Mouse (Mus musculus) MN1 (cell line): ENCODE results near the gene Cdyl.
A peak's percentile ranks its signal among the peaks of the same experiment; 100 is the strongest.

Experiments
- DNase-seq: peaks from one replicate; pipeline ENCODE4 v3.0.0-alpha.2; 2016; ENCODE audit warnings: low spot score

Cdyl gene

DNA sequence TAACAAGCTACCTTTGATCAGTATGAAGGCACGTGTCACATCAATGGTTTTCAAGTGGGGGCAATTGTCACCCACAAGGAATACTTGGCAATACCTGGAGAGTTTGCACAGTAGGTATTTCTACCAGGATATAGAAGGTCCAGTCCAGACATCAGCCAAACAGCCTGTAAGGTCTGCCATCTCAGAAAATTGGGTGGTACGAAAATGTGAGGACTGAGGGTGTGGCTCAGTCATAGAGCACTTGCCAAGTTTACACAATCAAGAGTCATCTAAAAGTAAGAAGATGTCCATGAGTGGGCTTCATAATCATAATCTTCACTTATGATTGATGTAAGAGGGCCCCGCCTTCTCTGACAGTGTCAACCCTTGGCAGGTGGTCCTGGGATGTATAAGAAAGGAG is 29.9 kb downstream of the Cdyl start:
- DNase-seq = no peak

DNA sequence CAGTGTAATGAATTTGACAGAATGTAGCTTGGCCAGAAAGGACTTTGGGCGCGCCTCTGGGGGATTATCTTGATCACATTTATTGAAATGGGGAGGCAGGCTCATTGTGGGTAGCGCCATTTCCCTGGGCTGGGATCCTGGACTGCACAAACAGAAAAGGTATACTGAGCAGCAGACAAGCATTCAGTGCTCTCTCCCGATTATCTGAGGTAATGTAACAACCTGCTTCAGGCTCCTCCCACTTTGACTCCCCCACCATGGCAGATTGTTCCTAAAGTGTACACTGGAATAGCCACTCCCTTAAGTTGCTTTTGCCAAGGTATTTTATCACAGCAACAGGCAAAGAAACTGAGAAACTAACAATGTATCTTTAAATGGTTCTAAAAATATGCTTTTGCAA is 58.0 kb downstream of the Cdyl start:
- DNase-seq = no peak

DNA sequence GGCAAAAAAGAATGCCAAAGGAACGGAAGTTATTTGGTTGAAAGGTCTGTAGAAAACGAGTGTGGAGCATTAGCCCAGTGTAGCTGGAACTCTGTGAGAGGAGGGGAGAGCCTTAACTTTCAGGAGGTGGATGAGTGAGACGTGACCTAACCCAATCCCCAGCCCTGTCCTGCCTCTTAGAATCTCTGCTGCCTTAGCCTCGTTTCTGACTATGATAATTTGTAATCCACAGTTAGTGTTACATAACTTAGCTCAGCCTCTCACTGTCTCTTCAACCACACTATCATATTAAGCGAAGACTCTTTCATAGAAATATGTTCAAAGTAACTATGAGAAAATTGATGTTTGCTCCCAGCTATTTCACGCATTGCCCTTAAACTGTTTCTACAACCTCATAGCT is 59.9 kb downstream of the Cdyl start:
- DNase-seq = no peak

DNA sequence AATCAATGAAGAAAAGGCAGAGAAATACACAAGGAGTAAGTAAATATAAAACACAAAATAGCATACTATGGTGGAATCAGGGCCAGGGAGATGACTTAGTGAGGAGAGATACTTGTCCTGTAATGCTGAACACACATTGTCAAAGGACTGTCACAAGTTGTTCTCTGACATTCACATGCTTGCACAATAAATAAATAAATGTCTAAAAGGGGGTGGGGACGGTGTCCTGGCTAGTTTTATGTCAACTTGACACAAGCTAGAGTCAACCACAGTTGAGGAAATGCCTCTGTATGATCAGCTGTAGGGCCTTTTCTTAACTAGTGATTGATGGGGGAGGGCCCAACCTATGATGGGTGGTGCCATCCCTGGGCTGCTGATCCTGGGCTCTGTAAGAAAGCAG is 63.4 kb downstream of the Cdyl start:
- no peak for DNase-seq

DNA sequence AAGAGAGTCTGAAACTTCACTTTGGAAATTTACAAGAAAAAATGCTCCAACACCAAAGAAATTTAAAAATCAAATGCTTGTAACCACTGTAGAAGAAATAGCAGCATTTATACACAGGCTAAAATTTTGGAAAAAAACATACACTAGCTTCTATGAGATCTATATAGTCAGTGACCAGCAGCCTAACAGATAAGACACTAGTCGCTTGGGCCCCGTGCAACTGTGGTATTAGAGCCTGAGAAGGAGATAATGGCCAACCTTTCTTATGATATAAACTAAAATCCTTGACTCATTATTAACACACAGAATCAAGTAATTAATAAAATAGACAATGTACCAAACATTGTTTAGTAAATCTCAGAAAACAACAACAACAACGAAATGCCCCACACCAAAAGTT is 66.4 kb downstream of the Cdyl start:
- no peak for DNase-seq

DNA sequence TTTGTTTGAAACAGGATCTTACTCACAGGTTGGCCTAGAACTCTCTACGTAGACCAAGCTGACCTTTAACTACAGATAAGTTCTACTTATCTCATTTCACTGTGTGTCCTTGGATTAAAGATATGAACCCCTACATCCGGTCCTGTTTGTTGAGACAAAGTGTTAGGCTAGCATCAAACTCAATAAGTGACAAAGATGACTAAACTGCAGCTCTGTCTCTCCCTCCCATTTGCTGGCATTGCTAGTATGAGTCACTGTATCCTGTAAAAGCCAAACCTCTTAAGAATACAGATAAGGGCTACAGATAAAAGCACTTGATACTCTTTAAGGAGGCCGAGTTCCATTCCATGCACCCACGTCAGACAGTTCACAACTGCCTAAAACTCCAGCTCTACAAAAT is 72.5 kb downstream of the Cdyl start:
- no peak for DNase-seq

DNA sequence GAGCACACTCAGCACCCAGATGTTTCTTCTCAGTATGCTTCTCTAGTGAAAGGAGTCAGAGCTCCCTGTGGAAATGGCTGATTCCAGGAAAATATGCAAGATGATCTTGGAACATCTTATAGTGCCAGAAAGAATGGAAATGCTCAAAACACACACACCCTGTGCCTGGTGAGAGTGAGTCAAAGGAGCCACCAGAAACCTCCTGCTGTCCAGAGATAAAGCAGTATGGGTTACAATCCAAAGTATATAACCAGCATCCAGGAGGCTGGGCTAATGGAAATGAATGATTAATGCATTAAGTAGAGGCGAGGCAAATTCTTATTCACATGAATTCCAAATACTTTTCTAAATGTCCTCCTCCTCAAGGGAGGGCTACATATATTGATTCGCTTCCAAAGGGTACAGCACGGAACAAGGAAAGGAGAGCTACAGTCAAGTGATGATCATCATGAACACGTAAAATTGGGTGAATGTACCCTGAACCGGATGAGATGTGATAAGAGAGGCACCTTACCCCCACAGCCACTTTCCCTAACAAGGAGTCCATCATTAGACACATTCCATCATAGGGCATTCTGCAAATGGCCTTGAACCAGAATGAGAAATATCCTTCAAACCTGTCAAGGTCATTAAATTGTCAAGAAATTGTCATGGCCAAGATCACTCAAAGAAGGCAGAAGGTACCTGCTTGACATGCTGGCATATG is 73.4 kb downstream of the Cdyl start:
- no peak for DNase-seq

DNA sequence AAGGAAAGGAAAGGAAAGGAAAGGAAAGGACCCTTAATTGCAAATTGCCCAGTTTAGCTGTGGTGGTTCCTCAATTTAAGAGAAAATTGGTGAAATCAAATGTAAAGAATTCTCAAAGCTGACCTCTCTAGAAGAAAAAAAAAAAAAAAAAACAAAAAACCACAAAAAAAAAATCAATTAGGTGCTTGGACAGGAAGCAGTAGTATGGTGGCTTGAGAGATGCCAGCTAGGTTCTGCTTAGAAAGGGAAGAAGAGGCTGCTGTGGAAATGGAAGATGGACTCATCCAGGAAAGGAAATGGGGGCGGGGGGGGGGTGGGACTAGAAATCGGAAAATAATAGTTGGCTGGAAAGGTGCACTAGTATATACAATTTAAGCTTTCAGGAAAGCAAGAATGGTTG is 77.9 kb downstream of the Cdyl start:
- no peak for DNase-seq

DNA sequence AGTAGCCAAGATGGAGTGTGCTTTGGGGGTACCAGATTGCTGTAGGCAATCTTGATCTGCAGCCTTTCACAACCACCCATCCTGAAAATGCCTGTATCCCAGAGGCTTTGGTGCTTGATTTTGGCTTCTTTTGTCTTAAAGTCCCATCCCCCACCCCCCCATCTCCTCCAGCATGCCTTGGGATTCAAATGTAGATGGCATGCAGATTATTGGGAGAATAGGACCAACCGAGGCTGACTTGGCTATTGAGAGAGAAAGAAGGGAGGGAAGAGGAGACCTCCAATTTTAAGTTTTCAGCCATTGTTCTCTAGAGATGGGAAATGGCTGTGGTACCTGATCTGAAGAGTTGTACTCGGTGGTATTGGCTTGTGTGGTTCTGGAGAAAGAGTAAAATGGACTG is 78.6 kb downstream of the Cdyl start:
- no peak for DNase-seq

DNA sequence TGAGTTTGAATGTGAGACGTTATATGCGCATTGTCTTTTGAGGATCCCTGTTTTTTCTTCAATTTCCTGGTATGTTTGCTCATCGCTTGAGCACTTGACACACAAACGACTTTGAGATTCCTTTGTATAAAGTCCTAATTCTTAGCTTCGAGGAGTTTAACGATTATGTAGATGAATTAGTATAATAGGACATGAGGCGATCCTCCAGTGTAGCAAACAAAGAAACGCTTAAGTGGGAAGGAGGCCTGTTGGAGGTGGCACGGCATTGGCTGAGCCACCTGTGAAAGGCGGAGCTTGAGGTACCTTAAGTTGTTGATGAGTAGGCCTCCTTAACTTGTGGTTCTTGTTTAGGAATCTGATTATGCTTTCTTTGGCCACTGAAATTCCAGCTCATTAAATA is 79.8 kb downstream of the Cdyl start:
- DNase-seq = no peak

DNA sequence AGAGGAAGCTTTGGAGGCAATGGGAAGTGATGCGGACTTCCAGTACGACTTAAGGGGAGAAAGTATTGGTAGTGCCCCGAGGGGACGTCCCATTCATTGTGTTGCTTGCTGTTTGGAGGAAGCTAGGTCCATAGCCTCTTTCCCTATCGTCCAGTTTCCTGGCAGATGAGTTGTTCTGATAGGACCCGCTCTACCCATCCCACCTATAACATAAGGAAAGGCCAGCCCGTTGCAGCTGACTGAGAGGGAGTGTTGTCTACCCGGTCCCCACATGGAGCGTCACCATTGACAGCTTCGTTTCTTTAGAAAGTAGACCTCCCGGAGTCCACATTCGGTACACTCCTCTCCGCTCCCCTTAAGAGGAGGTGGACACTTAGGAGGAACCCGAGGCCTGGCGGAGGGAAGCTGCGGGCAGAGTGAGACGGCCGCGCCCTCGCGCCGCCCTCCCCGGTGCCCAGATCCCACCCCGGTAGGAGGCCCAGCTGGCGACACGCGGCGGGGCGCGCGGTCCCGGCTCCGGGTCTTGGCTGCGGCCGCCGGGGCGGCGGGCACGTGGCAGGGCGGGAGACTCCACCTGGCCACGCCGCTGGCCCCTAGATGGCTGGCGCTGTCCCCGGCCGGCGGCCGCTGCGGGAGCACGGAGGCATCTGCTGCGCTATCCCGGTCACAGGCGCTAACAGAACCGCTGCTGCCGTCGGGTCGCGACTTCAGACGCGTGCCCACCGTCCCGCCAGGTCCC is 80.8 kb downstream of the Cdyl start:
- DNase-seq = peak; percentile 80

DNA sequence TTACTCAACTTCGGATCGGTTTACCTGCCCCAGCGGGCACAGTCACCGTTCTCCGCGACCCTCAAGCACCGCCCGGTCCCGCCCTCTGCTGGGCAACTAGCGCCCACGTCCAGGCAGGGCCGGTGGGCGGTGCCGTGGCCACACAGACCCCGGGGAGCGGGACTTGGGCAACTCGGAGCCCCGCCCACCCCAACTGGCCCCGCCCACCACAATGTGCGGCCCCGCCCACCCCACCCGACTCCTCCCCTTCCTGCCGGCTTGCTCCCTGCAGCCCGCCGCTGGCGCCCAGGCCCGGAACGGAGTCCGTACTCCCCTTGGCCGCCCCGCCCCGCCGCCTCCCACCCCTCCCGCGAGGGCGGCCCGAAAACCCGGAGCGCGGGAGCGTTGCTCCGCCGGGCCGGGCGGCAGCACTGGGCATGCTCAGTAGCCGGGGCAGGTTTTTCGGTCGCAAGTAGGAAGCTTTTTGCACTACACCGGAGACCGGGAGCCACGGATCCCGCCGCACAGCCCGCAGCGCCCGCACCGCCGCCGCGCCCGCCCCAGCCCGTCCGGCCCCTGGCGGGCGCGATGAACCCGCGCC is 81.5 kb downstream of the Cdyl start:
- peak; percentile 94 for DNase-seq

DNA sequence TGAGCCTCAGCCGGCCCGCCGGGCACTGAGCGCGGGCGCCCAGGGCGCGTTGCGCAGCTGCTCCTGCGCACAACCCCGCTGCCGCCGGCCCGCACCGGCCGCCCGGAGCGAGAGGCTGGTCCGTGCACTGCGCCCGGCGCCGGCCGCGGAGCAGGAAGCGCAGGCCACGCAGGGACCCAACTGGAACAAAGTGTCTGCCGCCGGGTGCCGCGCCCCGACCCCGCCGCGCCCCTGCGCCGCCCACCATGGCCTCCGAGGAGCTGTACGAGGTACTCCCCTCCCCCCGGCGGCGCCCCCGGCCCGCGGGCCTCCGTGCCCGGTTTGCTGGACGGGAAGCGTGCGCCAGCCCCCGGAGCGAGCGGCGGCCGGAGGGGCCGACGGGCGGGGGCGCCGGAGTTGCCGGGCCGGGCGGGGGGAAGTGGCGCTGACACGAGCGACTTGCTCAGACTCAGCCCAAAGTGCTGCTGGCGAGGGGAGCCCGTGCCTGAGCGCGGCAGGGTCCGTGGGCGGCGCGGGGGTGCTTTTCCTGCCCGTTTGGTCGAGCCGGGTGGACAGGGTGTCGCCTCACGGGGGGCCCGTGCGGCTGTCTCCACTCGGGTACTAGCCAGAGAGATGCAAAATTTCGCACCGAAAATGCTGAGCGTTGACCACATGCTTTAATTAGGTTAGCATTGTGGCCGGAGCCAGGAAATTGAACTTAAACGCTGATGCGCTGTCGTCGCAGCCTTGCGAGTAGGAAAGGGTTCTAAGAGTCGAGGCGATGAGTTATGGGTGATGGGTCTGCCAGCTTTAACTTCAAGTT is 82.2 kb downstream of the Cdyl start:
- peak; percentile 63 for DNase-seq

DNA sequence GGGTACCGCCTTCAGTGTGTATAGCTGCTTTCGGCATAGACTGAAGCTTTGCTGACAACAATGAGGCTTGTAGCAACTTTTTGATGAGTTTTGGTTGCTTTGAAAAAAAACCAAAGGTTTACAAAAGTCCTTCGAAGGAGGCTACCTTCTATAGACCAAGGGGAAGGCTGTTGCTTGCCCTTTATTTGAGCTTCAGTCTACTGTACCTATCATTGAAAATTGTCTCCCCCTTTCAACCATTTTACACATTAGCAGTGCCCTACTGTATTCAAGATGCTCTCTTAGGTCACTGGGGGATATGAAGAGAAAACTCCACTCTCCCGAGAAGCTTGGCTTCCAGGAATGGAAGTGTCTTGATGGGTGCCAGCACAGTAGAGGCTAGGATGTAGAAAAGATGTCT is 83.1 kb downstream of the Cdyl start:
- no peak for DNase-seq

DNA sequence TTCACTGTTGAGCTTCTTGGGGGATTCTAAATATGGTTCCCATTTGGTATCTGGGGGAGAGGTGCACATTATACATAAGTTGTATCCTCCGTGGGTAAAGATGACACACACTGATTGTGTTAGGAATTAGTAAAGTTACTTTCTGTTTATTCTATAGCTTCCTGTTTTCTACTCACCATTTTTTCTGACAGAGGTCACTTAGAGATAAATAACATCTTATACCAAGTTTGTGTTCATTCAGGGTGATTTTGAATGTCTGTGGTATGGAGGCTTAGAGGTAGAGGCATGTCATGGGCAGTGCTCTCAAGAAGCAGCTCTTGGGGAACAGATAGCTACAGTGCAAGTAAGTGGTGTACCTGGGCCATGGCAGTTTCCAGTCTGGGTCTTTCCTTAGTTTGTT is 83.6 kb downstream of the Cdyl start:
- no peak for DNase-seq

DNA sequence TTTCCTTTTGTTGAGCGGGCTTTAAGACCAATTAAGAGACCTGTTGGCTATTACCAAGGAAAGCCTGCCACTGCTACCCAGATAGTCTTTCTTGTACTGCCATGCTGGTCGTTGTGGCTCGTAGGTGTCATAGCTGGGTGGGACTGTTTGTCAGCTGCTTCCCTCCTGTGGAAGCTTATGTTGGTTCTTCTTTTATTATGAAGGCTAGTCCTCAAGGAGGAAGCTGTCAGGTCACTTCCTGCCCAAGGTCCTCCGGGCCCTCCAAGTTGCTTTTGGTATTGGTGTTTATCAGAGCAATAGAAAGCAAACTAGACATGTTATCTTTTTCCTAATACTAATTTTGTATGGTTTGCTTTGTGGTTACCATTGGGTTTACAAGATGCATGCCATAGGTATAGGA is 89.6 kb downstream of the Cdyl start:
- DNase-seq = no peak

DNA sequence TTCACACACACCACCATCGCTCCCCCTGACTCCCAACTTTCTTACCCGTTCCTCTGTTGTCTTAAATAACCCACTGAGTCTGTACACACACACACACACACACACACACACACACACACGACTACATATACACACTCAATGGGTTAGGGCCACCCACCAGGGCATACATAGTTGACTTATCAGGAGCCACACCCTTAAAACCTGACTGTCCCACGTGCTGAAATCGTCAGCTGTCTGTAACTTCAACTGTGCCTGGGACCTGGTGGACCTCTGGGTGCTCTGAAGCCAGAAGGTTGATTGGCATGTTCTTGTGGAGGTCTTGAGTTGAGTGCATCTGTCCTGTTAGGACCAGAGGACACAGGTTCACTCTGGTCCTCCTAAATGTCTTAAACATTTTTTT is 90.0 kb downstream of the Cdyl start:
- no peak for DNase-seq

DNA sequence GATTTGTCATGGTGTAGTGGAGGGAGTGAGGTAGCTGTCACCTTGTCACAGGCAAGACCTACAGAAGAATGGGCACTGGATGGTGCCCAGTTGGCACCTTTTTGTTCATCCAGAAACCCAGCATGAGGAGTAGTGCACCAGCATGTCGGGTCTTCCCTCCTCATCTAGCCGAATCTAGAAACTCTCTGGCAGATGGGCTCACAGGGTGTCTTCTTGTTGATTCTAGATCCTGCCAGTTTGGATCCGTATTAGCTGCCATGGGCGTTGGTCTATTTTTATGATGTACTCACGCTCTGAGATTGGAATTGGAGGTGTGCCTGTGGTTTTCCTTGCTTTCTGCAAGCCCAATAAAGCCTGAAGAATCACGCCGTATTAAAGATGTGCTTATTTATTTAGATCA is 92.4 kb downstream of the Cdyl start:
- DNase-seq = no peak

DNA sequence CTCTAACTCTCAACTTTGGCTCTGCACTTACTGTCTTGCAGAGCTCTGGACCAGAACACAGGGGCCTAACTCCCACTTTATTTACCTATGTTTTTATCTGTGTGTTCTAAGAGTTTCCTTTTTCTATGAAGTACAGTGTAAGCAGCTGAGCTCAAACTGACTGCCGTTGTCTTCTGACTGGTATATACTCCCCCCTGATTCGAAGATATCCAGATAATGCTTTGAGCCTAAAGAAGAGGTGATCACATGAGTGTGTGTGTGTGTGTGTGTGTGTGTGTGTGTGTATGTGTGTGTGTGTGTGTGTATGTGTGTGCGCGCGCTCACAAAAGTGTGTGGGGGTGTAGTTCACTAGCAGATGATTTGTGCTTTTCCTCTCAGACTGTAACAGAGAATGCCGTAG is 95.4 kb downstream of the Cdyl start:
- DNase-seq = no peak

DNA sequence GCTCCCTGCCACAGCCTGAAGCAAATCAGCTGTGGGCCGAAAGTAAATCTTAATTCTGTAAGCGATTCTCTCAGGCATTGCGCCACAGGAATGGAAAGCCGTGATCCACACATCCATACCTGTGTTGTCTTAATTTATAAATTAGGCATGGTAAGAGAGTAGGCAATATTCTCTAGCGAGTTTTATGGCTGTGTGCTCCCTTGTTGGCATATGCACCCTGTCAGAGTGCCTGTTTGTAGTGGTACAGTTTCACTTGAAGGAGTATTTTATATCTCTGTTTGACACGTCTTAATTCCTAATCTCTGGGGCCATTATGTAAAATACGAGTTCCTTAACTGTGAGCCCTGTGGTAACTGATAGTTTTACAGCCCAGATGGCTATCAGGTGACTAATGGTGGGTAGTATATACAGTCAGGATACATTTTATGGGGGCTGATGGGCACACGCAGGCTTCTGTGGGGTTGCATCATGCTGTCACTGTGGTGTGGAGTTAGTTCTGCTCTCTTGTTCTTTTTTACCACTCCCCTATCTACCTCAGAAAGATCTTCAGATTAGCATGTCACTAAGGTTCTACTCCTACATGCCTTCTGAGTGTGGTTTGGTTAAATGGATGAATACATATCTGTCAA is 96.1 kb downstream of the Cdyl start:
- DNase-seq = no peak

DNA sequence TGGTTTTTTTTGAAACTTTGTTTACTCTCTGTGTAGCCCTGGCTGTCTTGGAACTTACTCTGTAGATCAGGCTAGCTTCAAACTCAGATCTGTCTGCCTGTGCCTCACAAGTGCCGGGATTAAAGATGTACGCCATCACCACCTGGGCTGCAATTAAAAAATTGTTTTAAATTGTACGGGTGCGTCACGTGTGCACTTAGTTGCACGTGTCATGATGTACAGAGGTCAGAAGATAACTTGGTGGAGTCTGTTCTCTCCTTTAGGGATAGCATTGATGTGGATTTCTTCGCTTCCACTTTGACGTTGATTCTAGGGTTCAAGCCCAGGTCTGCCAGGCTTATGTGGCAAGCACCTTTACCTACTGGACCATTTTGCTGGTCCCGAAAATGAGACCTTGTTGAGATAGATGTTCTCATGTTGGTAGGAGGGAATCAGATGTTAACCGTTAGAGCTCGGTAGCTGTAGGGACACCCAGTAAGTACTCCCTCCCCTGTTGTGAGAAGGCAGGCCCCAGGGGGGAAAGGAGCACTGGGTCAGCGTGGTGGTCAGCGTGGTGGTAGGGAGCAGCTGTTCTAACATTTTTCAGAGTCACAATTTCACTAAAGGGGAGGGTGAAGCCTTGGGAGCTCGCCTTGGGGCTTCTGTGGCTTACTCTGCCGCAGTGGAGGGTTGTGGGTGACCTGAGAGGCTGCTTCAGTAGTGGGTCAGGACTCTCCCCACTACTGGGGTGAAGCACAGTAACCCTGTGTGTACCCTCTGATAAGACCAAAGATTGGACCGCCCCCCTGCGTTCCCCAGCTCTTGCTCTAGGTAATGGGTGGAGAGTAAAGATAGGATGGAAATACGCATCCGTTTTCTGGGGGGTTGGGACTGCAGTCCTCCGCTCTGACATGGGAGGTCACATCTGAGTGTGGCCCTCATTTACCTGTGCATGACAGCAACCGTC is 97.0 kb downstream of the Cdyl start:
- DNase-seq = no peak
